Mouse (Mus musculus): ENCODE data around the gene Srebf1. TPM values are rescaled to one million over a fixed set of nuclear protein-coding genes. Genes with fewer than 3 reads are reported as not detected.

Srebf1 gene
- total RNA-seq, 2 experiments from 2014 or later, result 40.2 to 42.6 TPM

GRCm38 (mm10) chr11:60240509-60240908, 18.1 kb upstream of the Srebf1 start:
- DNase-seq, result no peak
- intact Hi-C loops (cut with DNase I), result no loop called here

DNA sequence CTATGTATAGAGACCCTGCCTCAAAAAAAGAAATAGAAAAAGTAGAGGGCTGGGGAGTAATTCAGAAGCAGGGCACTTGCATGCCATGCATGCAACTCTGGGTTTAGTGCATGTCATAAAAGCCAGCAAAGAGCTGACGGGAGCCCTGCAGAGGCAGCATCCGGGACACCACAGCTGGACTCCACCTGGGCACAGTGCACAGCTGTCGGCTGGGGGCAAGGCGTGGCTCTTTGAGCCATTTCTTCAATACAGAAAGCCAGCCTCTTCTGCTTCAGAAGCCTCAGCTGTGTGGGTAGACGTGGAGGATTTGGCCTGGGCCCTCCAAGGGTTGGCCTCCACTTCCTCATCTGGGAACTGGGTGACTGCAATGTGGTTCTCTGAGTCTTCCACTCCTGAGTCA, 13.0 kb upstream of the Srebf1 start:
- no peak for DNase-seq
- intact Hi-C loops (cut with DNase I), result no loop called here

DNA sequence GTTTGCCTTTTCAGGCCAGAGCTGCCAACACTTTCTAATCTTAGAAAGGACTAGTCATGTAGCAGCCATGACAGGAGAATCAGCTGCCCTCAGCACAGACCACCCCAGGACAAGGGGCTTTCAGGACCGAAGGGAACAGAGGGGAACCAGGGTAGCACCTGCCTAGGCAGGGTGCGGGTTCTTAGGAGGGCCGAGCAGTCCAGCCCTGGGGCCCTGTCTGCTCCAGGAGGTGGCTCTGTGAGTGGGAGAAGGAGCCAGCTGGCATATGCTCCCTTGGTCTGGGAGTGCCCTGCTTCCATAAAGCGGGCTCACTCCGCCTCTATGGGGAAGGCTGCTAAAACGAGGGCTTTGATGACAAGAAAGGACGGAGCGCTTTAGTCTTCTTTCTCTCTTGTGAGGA, 10.9 kb upstream of the Srebf1 start:
- DNase-seq, result peak; percentile 72 to 75
- intact Hi-C loops (cut with DNase I), result no loop called here

- intact Hi-C loops (cut with DNase I), result no loop called here
- DNase-seq, result no peak
Observed at GRCm38 (mm10) chr11:60232441-60233058, 10.2 kb upstream of the Srebf1 start.

DNA sequence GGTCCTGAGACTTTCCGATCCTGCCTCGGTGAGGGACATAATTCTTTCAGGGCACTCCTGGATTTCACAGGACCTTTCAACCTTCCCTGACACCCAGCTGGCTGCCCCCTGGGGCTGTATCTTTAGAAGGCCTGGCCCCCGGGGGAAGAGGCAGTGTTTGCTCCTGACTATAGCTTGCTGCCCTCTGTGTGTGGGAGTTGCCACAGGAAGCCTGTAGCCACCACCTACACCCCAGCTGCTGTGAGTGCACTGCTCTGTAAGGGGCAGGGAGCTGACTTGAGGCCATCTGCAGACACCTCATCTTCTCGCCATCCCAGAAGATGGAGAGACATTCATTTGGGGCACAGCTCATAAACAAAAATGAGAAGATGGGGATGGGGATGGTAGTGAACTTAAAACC, 9.6 kb upstream of the Srebf1 start:
- intact Hi-C loops (cut with DNase I), result no loop called here
- DNase-seq, result no peak

DNA sequence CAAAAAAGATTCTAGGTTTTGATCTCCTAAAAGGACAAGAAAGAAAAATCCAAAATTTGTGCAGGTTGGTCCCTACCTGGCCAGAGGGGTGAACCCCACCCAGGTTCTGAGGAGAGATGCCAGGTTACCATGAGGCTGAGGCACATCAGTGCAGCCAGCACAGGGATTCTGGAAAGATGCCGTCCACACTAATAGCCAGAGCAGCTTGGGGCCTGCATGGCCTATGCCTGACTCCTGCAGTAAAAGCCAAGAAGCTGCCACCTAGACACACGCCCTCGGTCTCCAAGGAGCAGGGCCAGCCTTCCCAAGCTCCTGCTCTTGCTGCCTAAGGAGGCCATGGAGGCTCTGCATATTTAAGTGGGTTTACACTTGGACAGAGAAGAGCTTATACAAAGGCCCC, 8.9 kb upstream of the Srebf1 start:
- intact Hi-C loops (cut with DNase I), result no loop called here
- no peak for DNase-seq

DNA sequence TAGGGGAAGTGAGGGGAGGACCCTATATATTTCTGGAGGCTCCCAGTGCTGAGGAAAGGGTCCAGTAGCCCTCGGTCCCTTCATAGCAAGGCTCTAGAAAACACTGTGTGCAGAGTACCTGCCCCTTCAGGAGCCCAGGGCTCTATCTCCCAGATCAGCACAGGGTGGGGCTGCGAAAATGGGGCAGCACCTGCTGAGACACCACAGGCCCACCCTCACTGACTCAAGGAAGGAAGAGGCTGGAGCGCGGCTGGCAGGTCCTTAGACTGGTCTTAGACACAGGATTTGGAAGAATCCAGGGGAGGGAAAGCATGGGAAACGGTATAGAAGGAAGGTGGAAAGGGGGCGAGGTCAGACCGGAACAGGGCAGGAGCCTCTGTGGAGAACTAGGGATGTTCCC, 8.1 kb upstream of the Srebf1 start:
- DNase-seq, result no peak

GRCm38 (mm10) chr11:60229821-60230220, 7.4 kb upstream of the Srebf1 start:
- intact Hi-C loops (cut with DNase I), result no loop called here
- no peak for DNase-seq

More for the DNA sequence above, 8.1 kb upstream of the Srebf1 start:
- intact Hi-C loops (cut with DNase I), result no loop called here

DNA sequence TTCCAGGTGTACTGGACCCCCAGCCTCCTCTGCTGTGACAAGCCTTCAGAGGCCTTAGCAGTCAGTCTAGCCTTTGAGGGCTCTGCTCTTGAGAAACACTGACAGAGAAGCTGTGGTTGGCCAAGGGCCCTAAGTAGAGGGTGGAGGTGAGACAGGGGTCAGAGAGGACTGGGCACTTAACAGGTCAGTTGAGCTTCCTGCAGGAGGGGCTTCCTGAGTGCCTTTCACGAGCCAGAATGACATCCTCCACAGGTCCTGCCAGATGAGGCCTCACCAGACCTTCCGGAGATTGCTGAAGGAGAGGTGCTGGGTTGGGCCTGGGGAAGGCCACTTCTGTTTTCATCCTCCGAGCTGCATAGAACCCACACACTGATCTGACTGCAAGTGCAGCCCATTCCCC, 6.1 kb upstream of the Srebf1 start:
- intact Hi-C loops (cut with DNase I), result no loop called here
- no peak for DNase-seq

GRCm38 (mm10) chr11:60225874-60226273, 3.5 kb upstream of the Srebf1 start:
- DNase-seq, result no peak
- intact Hi-C loops (cut with DNase I), result no loop called here

DNA sequence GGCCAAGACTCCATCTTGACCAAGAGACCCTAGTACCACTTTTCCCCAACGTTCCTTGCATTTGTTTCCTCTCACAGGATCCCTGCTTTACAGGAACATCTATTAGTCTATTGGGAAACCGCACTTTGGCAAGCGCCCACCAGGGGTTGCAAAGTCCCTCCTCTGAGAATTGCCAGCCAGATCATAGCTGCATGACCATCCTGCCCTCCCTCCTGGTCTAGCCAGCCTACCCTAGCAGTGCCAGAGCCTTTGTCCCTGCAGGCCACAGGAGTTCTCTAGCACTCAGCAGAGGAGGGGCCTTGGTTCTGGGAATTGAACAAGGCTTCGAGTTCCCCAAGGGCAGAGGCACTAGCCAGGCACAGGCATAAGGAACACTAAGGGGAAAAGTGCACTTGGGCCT, 2.3 kb upstream of the Srebf1 start:
- DNase-seq, result peak in 1 of 2 experiments; percentile 57
- intact Hi-C loops (cut with DNase I), result no loop called here

DNA sequence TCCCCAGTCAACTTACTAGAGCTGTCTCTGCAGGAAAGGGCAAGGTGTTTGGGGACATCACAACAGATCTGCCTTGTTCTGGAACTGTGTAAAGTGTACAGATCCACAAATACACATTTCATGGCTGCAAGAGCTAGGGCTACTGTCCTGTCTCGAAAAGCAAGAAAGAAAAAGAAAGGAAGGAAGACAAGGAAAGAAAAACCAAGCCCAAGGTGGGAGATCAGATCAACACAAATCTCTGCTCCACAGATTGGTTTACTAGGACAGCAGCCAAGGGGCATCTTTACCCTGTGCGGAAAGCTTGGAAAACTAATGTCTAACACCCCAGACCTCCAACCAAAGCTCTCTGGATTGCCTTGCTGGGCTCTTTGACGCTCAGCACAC, 304 bp downstream of the Srebf1 start:
- no peak for DNase-seq
- intact Hi-C loops (cut with DNase I), result no loop called here

- no peak for DNase-seq
- intact Hi-C loops (cut with DNase I), result no loop called here
Observed at GRCm38 (mm10) chr11:60221425-60221824, 956 bp downstream of the Srebf1 start.

GRCm38 (mm10) chr11:60220291-60220804, 2.0 kb downstream of the Srebf1 start:
- peak; percentile 96 for DNase-seq
- intact Hi-C loops (cut with DNase I), result no loop called here

DNA sequence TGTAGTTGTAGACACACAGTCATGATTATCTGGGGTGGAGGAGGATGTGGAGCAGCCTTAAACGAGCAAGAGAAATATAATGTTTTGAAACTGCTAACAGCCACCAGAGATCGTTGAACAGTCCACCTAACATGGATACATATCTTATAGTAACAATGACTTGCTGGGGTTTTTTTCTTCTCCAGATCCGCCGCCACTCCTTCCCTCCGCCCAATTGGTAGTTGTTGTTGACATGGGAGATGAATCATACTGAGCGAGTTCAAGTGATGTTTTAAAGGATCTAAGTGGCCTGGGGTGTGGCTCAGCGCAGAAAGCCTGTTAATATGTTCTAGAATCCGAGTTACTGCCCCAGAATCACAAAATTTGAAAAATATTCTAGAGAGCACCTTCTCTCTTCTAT, 2.8 kb downstream of the Srebf1 start:
- intact Hi-C loops (cut with DNase I), result no loop called here
- DNase-seq, result peak in 1 of 2 experiments; percentile 45

GRCm38 (mm10) chr11:60217467-60217866, 4.9 kb downstream of the Srebf1 start:
- no peak for DNase-seq
- intact Hi-C loops (cut with DNase I), result no loop called here

- no peak for DNase-seq
- intact Hi-C loops (cut with DNase I), result no loop called here
Observed at GRCm38 (mm10) chr11:60216671-60217070, 5.7 kb downstream of the Srebf1 start.

- intact Hi-C loops (cut with DNase I), result no loop called here
- DNase-seq, result no peak
Observed at GRCm38 (mm10) chr11:60213266-60213665, 9.1 kb downstream of the Srebf1 start.

DNA sequence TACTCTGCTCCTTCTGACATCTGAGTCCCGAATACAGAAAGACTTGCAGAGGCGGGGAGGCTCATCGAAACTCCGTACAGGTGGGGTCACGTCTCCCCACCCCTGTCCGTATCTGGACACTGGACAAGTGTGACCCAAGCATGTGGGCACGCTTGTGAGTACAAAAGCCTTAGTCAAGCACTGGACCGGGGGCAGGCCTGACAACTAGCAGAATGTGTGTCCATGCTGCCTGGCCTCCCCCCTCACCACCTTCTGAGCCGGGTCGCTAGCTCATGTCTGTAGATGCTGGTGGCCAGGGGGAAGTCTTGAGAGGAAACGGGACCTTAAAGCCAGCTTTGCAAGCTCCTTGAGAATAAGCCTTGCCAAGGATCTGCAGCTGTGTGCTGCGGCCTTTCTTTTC, 10.6 kb downstream of the Srebf1 start:
- intact Hi-C loops (cut with DNase I), result no loop called here
- DNase-seq, result no peak

GRCm38 (mm10) chr11:60211152-60211551, 11.2 kb downstream of the Srebf1 start:
- intact Hi-C loops (cut with DNase I), result no loop called here
- no peak for DNase-seq

DNA sequence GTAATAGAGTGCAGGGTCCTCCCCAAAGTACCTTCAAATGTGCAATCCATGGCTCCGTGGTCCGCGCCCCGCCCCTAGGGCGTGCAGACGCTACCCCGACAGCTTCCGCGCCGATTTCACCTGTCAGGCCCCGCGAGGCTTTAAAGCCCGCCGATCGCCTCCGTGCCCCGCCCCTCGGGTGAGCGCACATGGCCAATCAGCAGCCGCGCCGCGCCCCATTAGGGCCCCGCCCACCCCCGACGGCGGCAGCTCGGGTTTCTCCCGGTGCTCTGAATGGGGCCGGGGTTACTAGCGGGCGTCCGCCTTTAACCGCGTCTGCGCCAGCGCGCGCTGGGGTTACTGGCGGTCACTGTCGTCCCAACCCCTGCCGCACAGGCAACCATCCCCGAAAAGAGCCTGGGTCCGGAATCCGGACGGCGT, 12.1 kb downstream of the Srebf1 start:
- intact Hi-C loops (cut with DNase I), result no loop called here

DNA sequence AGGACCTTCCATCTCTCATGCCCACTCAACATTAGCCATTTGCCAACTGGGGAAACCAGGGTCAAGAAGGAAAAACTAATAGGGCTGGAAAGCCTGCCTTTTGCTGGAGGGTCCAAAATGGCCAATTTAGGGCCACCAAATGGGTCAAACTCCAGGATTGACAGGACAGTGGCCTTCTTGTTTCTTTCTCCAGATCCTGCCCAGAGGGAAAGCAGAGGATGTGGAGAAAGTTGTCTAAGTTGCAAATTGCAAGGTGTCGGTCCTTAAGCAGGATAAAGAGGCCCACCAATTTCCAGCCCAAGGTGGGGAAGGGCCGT, 12.5 kb downstream of the Srebf1 start:
- no peak for DNase-seq
- intact Hi-C loops (cut with DNase I), result no loop called here

More for the DNA sequence above, 12.1 kb downstream of the Srebf1 start:
- peak; percentile 95 for DNase-seq
